Mouse (Mus musculus) intestine, embryonic 15.5 days (tissue): ENCODE data around the gene Kcnj14. TPM values are rescaled to one million over a fixed set of nuclear protein-coding genes. Genes with fewer than 3 reads are reported as not detected.

Source experiments
- ATAC-seq: fragments of 200-750 bp; cut with Nextera tagmentation; 2 replicates; pipeline ENCODE4 v1.8.0; 2017; ENCODE audit warnings: moderate TSS enrichment, moderate library complexity
- H3K27ac ChIP-seq: fragments of 300-500 bp; sonication (generic); 2 replicates; pipeline ENCODE4 v1.5.1; 2015; ENCODE audit warnings: mild to moderate bottlenecking, inconsistent platforms
- H3K27me3 ChIP-seq: fragments of 300-500 bp; sonication (generic); replicated peaks from 2 replicates; pipeline ENCODE4 v1.6.1; 2015; ENCODE audit warnings: inconsistent platforms
- H3K36me3 ChIP-seq: fragments of 300-500 bp; sonication (generic); 2 replicates; pipeline ENCODE4 v1.6.1; 2015; ENCODE audit warnings: inconsistent platforms
- H3K4me1 ChIP-seq: fragments of 300-500 bp; sonication (generic); replicated peaks from 2 replicates; pipeline ENCODE4 v1.6.1; 2015; ENCODE audit warnings: inconsistent platforms
- H3K4me2 ChIP-seq: fragments of 300-500 bp; sonication (generic); replicated peaks from 2 replicates; pipeline ENCODE4 v1.6.1; 2015; ENCODE audit warnings: mild to moderate bottlenecking, inconsistent platforms
- H3K4me3 ChIP-seq: fragments of 300-500 bp; sonication (generic); replicated peaks from 2 replicates; pipeline ENCODE4 v1.5.1; 2015; ENCODE audit warnings: inconsistent platforms
- H3K9ac ChIP-seq: fragments of 300-500 bp; sonication (generic); 2 replicates; pipeline ENCODE4 v1.6.1; 2015; ENCODE audit warnings: inconsistent platforms
- H3K9me3 ChIP-seq: fragments of 300-500 bp; sonication (generic); 2 replicates; pipeline ENCODE4 v1.6.1; 2016; ENCODE audit warnings: inconsistent platforms
- WGBS: fragments of 180-500 bp; shearing (Covaris S2); methylation state at CpG from one replicate; pipeline ENCODE4 v1.1.7; 2015; 5-methylcytosine and 5-hydroxymethylcytosine counted together
- polyA plus RNA-seq: library from polyadenylated mRNA; unstranded; fragments of >200 nt; fragmentation: Nextera tagmentation; extraction: Ambion mirVana; gene quantifications from 2 replicates; pipeline ENCODE4 v1.2.1, GENCODE M21; 2015

The Kcnj14 gene
- polyA plus RNA-seq, 1 experiment from 2014 or later, result 0.88 TPM

DNA sequence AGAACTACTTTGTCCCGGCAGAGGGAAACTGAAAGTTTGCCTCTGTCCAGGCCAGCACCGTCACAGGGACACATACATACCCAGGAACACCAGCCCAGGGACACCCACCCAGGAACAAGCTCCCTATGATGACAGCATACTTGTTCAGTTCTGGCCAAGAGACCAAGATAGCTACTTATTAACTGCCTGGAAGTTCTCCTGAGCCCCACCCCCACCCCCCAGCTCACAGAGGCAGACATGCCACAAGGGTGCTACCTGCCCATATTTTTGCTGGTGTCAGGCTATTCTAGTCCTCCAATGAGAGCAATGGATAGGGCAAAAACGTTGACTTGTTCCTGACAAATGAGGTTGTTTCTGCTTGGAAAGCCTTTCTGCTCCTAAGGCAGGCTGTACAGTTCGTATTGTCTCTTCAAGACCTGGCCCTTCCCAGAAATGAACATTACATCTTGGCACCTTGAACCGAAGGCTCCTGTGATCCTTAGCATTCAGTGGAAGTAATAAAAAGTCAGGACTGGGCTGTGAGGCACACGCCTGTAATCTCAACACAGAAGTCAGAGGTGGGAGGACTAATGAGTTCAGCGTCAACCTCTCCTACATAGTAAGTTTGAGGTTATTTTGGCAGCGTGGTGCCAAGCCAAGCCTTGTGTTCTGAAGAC, 54.0 kb downstream of the Kcnj14 start:
- Histone ChIP-seq H3K9me3 (no peaks in the 10 kb centered on the region), H3K4me1 (no peaks in the 10 kb centered on the region), H3K27ac (0 out of 2 replicates have a peak overlapping the region, but pooled peaks have one; percentile 13), H3K9ac (no peak overlapping the region), H3K4me3 (no peak overlapping the region), H3K4me2 (0 out of 2 replicates have a peak overlapping the region, but pooled peaks have one; percentile 7), H3K36me3 (no peaks in the 10 kb centered on the region), H3K27me3 (peaks cover 4% of the 10 kb centered on the region; the same call in 1 of the 2 replicates)
- peak; percentile 81 for ATAC-seq
- WGBS, result 49% methylated on average over 8 of the region's 8 CpGs

- no peaks in the 10 kb centered on the region for H3K36me3 ChIP-seq
- H3K4me2 ChIP-seq, result no peak overlapping the region
- H3K4me3 ChIP-seq, result no peak overlapping the region
- 96% methylated on average over 6 of the region's 6 CpGs for WGBS
- no peak overlapping the region for H3K9ac ChIP-seq
- H3K27ac ChIP-seq, result no peak overlapping the region
- H3K27me3 ChIP-seq, result no peaks in the 10 kb centered on the region
- no peaks in the 10 kb centered on the region for H3K4me1 ChIP-seq
- ATAC-seq, result no peak
- no peaks in the 10 kb centered on the region for H3K9me3 ChIP-seq
Observed at GRCm38 (mm10) chr7:45767500-45767899, 57.1 kb downstream of the Kcnj14 start.

GRCm38 (mm10) chr7:45766764-45767163, 57.8 kb downstream of the Kcnj14 start:
- H3K27ac ChIP-seq, result no peak overlapping the region

More at GRCm38 (mm10) chr7:45766764-45767163, 57.8 kb downstream of the Kcnj14 start:
- no peaks in the 10 kb centered on the region for H3K9me3 ChIP-seq
- H3K4me1 ChIP-seq, result no peaks in the 10 kb centered on the region
- H3K4me2 ChIP-seq, result no peak overlapping the region
- 47% methylated on average over 8 of the region's 8 CpGs for WGBS
- ATAC-seq, result no peak
- no peak overlapping the region for H3K9ac ChIP-seq
- H3K36me3 ChIP-seq, result no peaks in the 10 kb centered on the region
- no peaks in the 10 kb centered on the region for H3K27me3 ChIP-seq
- no peak overlapping the region for H3K4me3 ChIP-seq

Other genes with a start within 250 kb of the Kcnj14 start
- 0.18 and 0.30 TPM in 2 replicates for gene Fgf21, start 209.3 kb downstream of the Kcnj14 start, polyA plus RNA-seq
- gene Fut1, start 207.5 kb downstream of the Kcnj14 start, polyA plus RNA-seq, result 0.38 and 0.73 TPM in 2 replicates
- gene Izumo1, start 203.0 kb downstream of the Kcnj14 start, polyA plus RNA-seq, result 0.13 TPM in 1 of 2 replicates, not detected in the other
- 9.8 and 9.9 TPM in 2 replicates for gene Rasip1, start 197.3 kb downstream of the Kcnj14 start, polyA plus RNA-seq
- 5.2 and 7.3 TPM in 2 replicates for gene Mamstr, start 184.8 kb downstream of the Kcnj14 start, polyA plus RNA-seq
- 12.2 and 12.8 TPM in 2 replicates for gene Fut2, start 158.4 kb downstream of the Kcnj14 start, polyA plus RNA-seq
- gene Ntn5, start 140.8 kb downstream of the Kcnj14 start, polyA plus RNA-seq, result 0.73 TPM in 2 replicates
- 1.9 and 2.0 TPM in 2 replicates for gene Sec1, start 130.4 kb downstream of the Kcnj14 start, polyA plus RNA-seq
- 5.5 and 6.4 TPM in 2 replicates for gene Car11, start 124.9 kb downstream of the Kcnj14 start, polyA plus RNA-seq
- 3.1 and 3.4 TPM in 2 replicates for gene Dbp, start 119.7 kb downstream of the Kcnj14 start, polyA plus RNA-seq
- gene Rpl18, start 109.3 kb downstream of the Kcnj14 start, polyA plus RNA-seq, result 1,110 and 1,134 TPM in 2 replicates
- 38.1 and 41.6 TPM in 2 replicates for gene Sphk2, start 106.8 kb downstream of the Kcnj14 start, polyA plus RNA-seq
- 19.7 and 22.4 TPM in 2 replicates for gene Fam83e, start 103.6 kb downstream of the Kcnj14 start, polyA plus RNA-seq
- 0.49 and 0.74 TPM in 2 replicates for gene Spaca4, start 99.0 kb downstream of the Kcnj14 start, polyA plus RNA-seq
- 0.43 and 0.90 TPM in 2 replicates for gene Lmtk3, start 41.0 kb downstream of the Kcnj14 start, polyA plus RNA-seq
- gene Sult2b1, start 40.1 kb downstream of the Kcnj14 start, polyA plus RNA-seq, result 2.8 and 2.9 TPM in 2 replicates
- 89.0 and 92.0 TPM in 2 replicates for gene Cyth2, start 10.2 kb downstream of the Kcnj14 start, polyA plus RNA-seq
- gene Grwd1, start 6.2 kb upstream of the Kcnj14 start, polyA plus RNA-seq, result 67.1 and 71.3 TPM in 2 replicates
- 70.8 and 74.5 TPM in 2 replicates for gene Kdelr1, start 48.0 kb upstream of the Kcnj14 start, polyA plus RNA-seq
- 0.49 and 0.51 TPM in 2 replicates for gene Grin2d, start 53.6 kb upstream of the Kcnj14 start, polyA plus RNA-seq
- 0.85 and 1.00 TPM in 2 replicates for gene Syngr4, start 71.9 kb upstream of the Kcnj14 start, polyA plus RNA-seq
- gene Tmem143, start 72.2 kb upstream of the Kcnj14 start, polyA plus RNA-seq, result 5.8 and 7.0 TPM in 2 replicates
- 141 and 168 TPM in 2 replicates for gene Emp3, start 96.6 kb upstream of the Kcnj14 start, polyA plus RNA-seq
- 4.3 and 4.5 TPM in 2 replicates for gene Ccdc114, start 99.3 kb upstream of the Kcnj14 start, polyA plus RNA-seq
- gene Abcc6, start 205.5 kb upstream of the Kcnj14 start, polyA plus RNA-seq, result 3.2 and 3.3 TPM in 2 replicates
- 80.4 and 84.7 TPM in 2 replicates for gene Nomo1, start 208.9 kb upstream of the Kcnj14 start, polyA plus RNA-seq